Mouse (Mus musculus): ENCODE results near the gene Slc22a20.

DNA sequence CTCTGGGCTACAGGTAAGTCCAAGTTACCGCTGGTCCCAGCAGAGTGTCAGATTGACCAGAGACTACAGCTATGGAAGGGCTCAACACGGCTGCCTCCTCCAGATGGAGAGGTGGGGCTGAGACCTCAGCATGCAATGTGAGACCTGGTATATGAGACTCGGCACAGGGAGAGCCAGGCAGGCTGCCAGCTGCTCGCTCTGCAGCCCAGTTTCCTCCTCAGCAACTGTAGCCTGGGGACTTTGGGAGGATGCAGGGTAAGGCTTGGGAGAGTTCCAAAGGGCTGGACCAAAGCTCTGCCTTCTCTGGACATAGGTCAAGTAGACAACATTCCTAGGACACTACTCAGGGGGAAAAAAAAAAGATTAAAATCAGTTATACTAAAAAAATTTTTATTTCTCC, 45.8 kb downstream of the Slc22a20 start:
- TF ChIP-seq POLR2A (IDR thresholded peaks at IDR 0.05; ENCODE audit: insufficient read length, low read depth), result peak; percentile 11
- TF ChIP-seq E2F4 (IDR thresholded peaks at IDR 0.05; ENCODE audit: insufficient read depth), result no peak
- TF ChIP-seq SRF (IDR thresholded peaks at IDR 0.05; ENCODE audit: control insufficient read depth, insufficient read length, low read depth), result no peak
- TF ChIP-seq POLR2AphosphoS2 (IDR thresholded peaks at IDR 0.05; ENCODE audit: insufficient read length, low read depth), result no peak
- TF ChIP-seq MAX (IDR thresholded peaks at IDR 0.05; ENCODE audit: low read depth), result no peak
- no peak for TF ChIP-seq USF1 (IDR thresholded peaks at IDR 0.05; ENCODE audit: low read depth)
- peak in 2 of 3 experiments; percentile 68 to 87 for TF ChIP-seq MYOG (IDR thresholded peaks at IDR 0.05; ENCODE audit: control insufficient read depth in 1 of 3, insufficient read depth in 1 of 3, insufficient read length in 2 of 3, low read depth in 2 of 3)
- no peak for TF ChIP-seq TCF3 (IDR thresholded peaks at IDR 0.05; ENCODE audit: insufficient read length, low read depth)
- TF ChIP-seq CEBPB (IDR thresholded peaks at IDR 0.05; ENCODE audit: insufficient read depth, poor library complexity, severe bottlenecking), result no peak
- peak in 2 of 3 experiments; percentile 51 to 83 for TF ChIP-seq MYOD1 (IDR thresholded peaks at IDR 0.05; ENCODE audit: control insufficient read depth in 1 of 3, insufficient read length in 2 of 3, low read depth in 2 of 3)
